Mouse (Mus musculus) hindbrain, embryonic 16.5 days (tissue): ENCODE data around the gene Stard10. TPM values are rescaled to one million over a fixed set of nuclear protein-coding genes. Genes with fewer than 3 reads are reported as not detected.

ENCODE experiments used
- ATAC-seq: fragments of 200-750 bp; cut with Nextera tagmentation; 2 replicates; pipeline ENCODE4 v1.8.0; 2017; ENCODE audit warnings: moderate TSS enrichment, moderate library complexity
- H3K27ac ChIP-seq: fragments of 300-500 bp; sonication (generic); 2 replicates; pipeline ENCODE4 v1.5.1; 2014; ENCODE audit warnings: low read depth, mild to moderate bottlenecking, control low read depth, low read length, moderate library complexity
- H3K27me3 ChIP-seq: fragments of 300-500 bp; sonication (generic); replicated peaks from 2 replicates; pipeline ENCODE4 v1.6.1; 2014; ENCODE audit warnings: low read length; ENCODE audit not compliant: control insufficient read depth, insufficient read depth
- H3K36me3 ChIP-seq: fragments of 300-500 bp; sonication (generic); 2 replicates; pipeline ENCODE4 v1.6.1; 2014; ENCODE audit warnings: mild to moderate bottlenecking, low read length, moderate library complexity, mixed read lengths; ENCODE audit not compliant: control insufficient read depth, insufficient read depth
- H3K4me1 ChIP-seq: fragments of 300-500 bp; sonication (generic); 2 replicates; pipeline ENCODE4 v1.6.1; 2014; ENCODE audit warnings: low read depth, low read length; ENCODE audit not compliant: control insufficient read depth, insufficient read depth
- H3K4me2 ChIP-seq: fragments of 300-500 bp; sonication (generic); 2 replicates; pipeline ENCODE4 v1.6.1; 2014; ENCODE audit warnings: mild to moderate bottlenecking, low read length, control low read depth, moderate library complexity
- H3K4me3 ChIP-seq: fragments of 300-500 bp; sonication (generic); 2 replicates; pipeline ENCODE4 v1.5.1; 2014; ENCODE audit warnings: mild to moderate bottlenecking, low read length, control low read depth, moderate library complexity
- H3K9ac ChIP-seq: fragments of 300-500 bp; sonication (generic); 2 replicates; pipeline ENCODE4 v1.6.1; 2014; ENCODE audit warnings: low read depth, mild to moderate bottlenecking, control low read depth, low read length, moderate library complexity
- H3K9me3 ChIP-seq: fragments of 300-500 bp; sonication (generic); 2 replicates; pipeline ENCODE4 v1.6.1; 2014; ENCODE audit warnings: mild to moderate bottlenecking, low read length, moderate library complexity; ENCODE audit not compliant: control insufficient read depth
- WGBS: fragments of 180-500 bp; shearing (Covaris S2); extraction: QIAGEN DNeasy Blood & Tissue Kit; methylation state at CpG from one replicate; pipeline ENCODE4 v1.1.7; 2014; 5-methylcytosine and 5-hydroxymethylcytosine counted together
- polyA plus RNA-seq: library from polyadenylated mRNA; unstranded; fragments of >200 nt; fragmentation: Nextera tagmentation; extraction: Ambion mirVana; gene quantifications from 2 replicates; pipeline ENCODE4 v1.2.1, GENCODE M21; 2015

Gene Stard10
- polyA plus RNA-seq = 11.9 and 13.8 TPM in 2 replicates

DNA sequence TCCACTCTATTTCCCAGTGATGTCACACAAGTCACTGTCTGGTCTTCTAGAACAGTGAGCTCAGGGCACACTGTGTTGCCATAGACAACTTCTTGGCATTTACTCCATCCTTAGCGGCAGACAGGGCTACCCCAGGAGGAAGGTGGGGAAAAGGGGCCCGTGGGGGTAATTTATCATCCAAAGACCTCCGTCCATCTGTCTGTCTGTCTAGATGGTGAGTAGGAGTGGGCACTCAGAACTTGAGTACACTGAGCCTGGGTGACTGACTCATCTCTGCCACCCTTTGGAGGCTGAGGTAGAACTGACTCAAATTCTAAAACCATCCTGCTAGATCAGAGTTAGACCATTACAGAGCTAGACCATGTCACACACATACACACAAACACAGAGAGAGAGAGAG lies at the start of gene Stard10:
Gene Stard10, plus strand, starts transcription at position 73 of the 400 bp plus-strand sequence.
- no peak within 1 kb of the TSS for H3K4me3 ChIP-seq
- 63% methylated on average over 3 of the region's 3 CpGs for WGBS
- H3K9me3 ChIP-seq = no peaks in the 10 kb centered on the region
- no peak for ATAC-seq
- peaks cover 2% of the 10 kb centered on the region; the same call in 1 of the 2 replicates for H3K27me3 ChIP-seq
- no peak within 1 kb of the TSS for H3K4me2 ChIP-seq
- no peaks in the 10 kb centered on the region for H3K36me3 ChIP-seq
- H3K27ac ChIP-seq = no peak within 1 kb of the TSS
- H3K4me1 ChIP-seq = peaks cover 12% of the 10 kb centered on the region
- no peak within 1 kb of the TSS for H3K9ac ChIP-seq

GRCm38 (mm10) chr7:101267457-101268259 lies 49.2 kb upstream of the Stard10 start:
- no peak overlapping the region for H3K4me2 ChIP-seq
- WGBS = 74% methylated on average over 3 of the region's 3 CpGs
- H3K36me3 ChIP-seq = peaks cover 3% of the 10 kb centered on the region; the same call in 1 of the 2 replicates
- H3K4me3 ChIP-seq = no peak overlapping the region
- no peaks in the 10 kb centered on the region for H3K27me3 ChIP-seq
- H3K9me3 ChIP-seq = no peaks in the 10 kb centered on the region
- H3K4me1 ChIP-seq = no peaks in the 10 kb centered on the region
- no peak overlapping the region for H3K27ac ChIP-seq
- no peak overlapping the region for H3K9ac ChIP-seq
- ATAC-seq = no peak

DNA sequence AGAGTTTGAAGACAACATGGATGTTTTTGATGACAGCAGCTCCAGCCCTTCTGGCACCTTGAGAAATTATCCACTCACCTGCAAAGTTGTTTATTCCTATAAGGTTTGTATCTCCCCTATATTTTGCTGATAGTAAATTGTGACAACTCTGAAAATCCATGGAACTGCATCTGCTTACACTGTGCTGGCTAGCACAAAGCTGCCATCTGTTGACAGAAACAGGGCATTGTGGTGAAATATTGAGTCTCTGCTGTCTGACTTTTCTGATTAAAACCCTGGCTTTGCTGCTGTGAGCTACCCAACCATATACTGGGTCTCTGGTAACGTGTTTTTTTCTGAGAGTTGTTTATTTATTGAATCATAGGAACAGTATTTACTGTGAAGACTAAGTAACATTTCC lies 45.3 kb upstream of the Stard10 start:
- no peaks in the 10 kb centered on the region for H3K4me1 ChIP-seq
- no peak overlapping the region for H3K9ac ChIP-seq
- H3K27me3 ChIP-seq = no peaks in the 10 kb centered on the region
- H3K4me2 ChIP-seq = no peak overlapping the region
- H3K36me3 ChIP-seq = peaks cover 13% of the 10 kb centered on the region
- 83% methylated on average over 1 of the region's 1 CpGs for WGBS
- no peaks in the 10 kb centered on the region for H3K9me3 ChIP-seq
- ATAC-seq = no peak
- H3K27ac ChIP-seq = no peak overlapping the region
- H3K4me3 ChIP-seq = no peak overlapping the region

DNA sequence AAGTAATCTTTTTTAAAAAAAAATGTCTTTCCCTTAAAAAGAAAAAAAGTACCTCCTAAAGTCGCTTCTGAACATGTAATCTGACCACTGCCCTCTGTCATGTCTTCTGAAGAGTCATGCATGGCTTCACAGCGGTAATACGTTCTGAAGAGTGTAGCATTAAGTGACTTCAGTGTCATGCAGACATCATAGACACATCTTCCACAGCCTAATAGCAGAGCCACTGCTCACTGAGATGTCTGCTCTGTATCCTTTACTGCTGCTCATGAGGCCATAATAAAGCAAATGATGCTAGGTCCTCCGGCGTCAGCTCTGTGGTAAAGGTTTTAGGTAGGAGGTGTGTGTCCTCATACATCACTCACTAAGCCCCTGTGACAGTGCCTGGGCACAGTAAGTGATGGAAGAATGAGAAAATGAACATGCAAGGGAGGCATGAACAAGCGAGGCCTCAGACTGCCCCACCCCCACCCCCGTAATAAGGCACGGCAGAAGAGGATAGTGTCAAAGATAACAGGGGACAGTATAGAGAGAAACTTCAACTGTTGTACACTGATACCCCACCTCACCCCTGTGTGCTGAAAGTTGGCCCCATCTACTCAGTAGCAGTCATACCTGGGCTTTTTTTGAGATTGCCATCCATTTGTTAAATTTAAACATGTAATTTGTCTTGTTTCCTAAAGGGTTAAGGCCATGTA lies 44.3 kb upstream of the Stard10 start:
- ATAC-seq = no peak
- Histone ChIP-seq H3K9ac (no peak overlapping the region), H3K9me3 (no peaks in the 10 kb centered on the region), H3K4me1 (no peaks in the 10 kb centered on the region), H3K36me3 (peaks cover 15% of the 10 kb centered on the region), H3K27me3 (no peaks in the 10 kb centered on the region), H3K4me3 (no peak overlapping the region), H3K4me2 (no peak overlapping the region), H3K27ac (no peak overlapping the region)
- WGBS = 87% methylated on average over 8 of the region's 8 CpGs

DNA sequence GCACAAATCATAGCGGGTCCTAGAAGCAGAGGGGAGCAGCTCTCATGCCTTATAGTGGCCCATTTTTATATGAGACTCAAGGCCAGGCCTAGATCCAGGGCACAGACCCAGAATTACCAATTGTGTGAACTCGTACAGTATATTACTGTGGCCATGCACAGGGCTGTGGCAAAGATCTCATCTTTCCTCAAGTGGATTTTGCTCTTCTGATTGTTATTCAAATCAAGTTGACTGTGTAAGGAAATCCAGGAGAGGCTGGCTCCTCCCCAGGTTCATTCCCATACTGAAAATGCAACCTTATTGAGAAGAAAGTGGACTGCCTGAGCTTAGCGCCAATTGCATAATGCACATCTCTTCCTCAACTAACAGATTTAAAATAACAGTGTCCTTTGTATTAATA lies 34.2 kb upstream of the Stard10 start:
- Histone ChIP-seq H3K27ac (no peak overlapping the region), H3K4me3 (no peak overlapping the region), H3K36me3 (peaks cover 36% of the 10 kb centered on the region), H3K4me2 (no peak overlapping the region), H3K9me3 (no peaks in the 10 kb centered on the region), H3K4me1 (no peaks in the 10 kb centered on the region), H3K27me3 (no peaks in the 10 kb centered on the region), H3K9ac (no peak overlapping the region)
- 86% methylated on average over 3 of the region's 3 CpGs for WGBS
- no peak for ATAC-seq

DNA sequence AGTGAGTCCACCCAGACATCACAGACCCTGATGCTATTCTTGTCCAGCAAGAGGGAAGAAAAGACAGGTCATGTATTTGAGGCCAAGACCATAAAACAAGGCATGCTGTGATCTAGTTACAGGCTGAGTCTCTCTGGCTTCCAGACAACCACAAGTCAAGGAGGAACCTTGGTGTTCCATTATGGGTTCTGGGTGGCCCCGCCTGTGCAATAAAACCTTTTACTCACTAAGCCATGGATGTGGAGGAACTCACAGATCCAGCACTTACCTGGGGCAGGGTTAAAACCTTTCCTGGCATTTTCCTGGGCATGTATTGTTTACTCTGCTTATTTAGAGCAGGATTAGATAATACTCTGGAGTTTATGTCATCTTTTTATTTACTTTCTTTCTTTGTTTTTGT lies 32.4 kb upstream of the Stard10 start:
- H3K4me2 ChIP-seq = no peak overlapping the region
- no peaks in the 10 kb centered on the region for H3K4me1 ChIP-seq
- WGBS = 100% methylated on average over 1 of the region's 1 CpGs
- H3K9me3 ChIP-seq = no peaks in the 10 kb centered on the region
- peaks cover 30% of the 10 kb centered on the region for H3K36me3 ChIP-seq
- H3K27ac ChIP-seq = no peak overlapping the region
- no peak for ATAC-seq
- no peak overlapping the region for H3K9ac ChIP-seq
- H3K4me3 ChIP-seq = no peak overlapping the region
- no peaks in the 10 kb centered on the region for H3K27me3 ChIP-seq

DNA sequence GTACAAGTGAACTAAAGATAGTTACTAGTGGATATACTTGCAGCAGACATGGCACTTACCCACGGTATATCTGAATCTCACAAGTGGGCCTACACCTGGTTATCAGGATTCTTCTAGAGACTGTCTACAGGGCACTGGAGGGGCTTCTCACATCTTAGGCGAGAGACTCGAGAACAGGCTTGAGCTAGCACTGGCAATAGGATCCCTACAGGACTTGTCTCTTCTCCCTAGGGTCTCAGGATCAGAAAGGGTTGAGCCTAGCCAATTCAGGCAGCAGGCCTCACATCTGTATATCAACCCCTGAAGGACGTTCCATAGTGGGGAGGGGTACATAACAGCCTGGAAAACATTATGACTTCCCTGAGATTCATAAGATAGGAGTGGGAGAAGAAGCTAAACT lies 30.0 kb upstream of the Stard10 start:
- H3K9ac ChIP-seq = no peak overlapping the region
- no peaks in the 10 kb centered on the region for H3K27me3 ChIP-seq
- H3K4me2 ChIP-seq = no peak overlapping the region
- H3K36me3 ChIP-seq = peaks cover 26% of the 10 kb centered on the region
- no peaks in the 10 kb centered on the region for H3K4me1 ChIP-seq
- 85% methylated on average over 4 of the region's 4 CpGs for WGBS
- no peak overlapping the region for H3K4me3 ChIP-seq
- H3K9me3 ChIP-seq = no peaks in the 10 kb centered on the region
- no peak overlapping the region for H3K27ac ChIP-seq
- ATAC-seq = no peak

- H3K36me3 ChIP-seq = peaks cover 19% of the 10 kb centered on the region
- no peaks in the 10 kb centered on the region for H3K9me3 ChIP-seq
- no peak overlapping the region for H3K9ac ChIP-seq
- no peak overlapping the region for H3K4me3 ChIP-seq
- no peak overlapping the region for H3K4me2 ChIP-seq
- H3K4me1 ChIP-seq = no peaks in the 10 kb centered on the region
- 90% methylated on average over 2 of the region's 2 CpGs for WGBS
- no peak for ATAC-seq
- H3K27ac ChIP-seq = no peak overlapping the region
- H3K27me3 ChIP-seq = no peaks in the 10 kb centered on the region
Measured at GRCm38 (mm10) chr7:101287820-101288219, 29.1 kb upstream of the Stard10 start.

DNA sequence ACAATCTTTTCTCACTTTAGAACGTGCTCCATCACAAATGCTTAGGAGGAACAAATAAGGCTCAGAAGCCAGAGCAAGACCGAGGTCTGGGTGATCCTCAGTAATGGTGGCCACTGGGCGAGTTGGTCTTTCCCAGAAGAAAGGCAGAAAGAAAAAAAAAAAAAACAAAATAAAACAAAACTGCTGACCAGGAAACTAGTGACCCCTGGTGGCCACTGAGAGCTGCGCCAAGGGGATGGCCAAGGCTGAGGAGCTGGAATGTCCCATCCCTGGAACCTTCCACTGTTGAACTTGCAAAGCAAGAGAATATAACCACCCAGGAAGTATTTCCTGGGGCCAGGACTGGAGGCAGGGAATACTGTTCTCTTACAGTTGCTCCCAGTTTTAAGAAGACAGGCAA lies 28.4 kb upstream of the Stard10 start:
- Histone ChIP-seq H3K36me3 (peaks cover 15% of the 10 kb centered on the region), H3K4me1 (no peaks in the 10 kb centered on the region), H3K27me3 (no peaks in the 10 kb centered on the region), H3K4me2 (no peak overlapping the region), H3K9me3 (no peaks in the 10 kb centered on the region), H3K4me3 (no peak overlapping the region), H3K27ac (no peak overlapping the region), H3K9ac (no peak overlapping the region)
- no peak for ATAC-seq
- 36% methylated on average over 4 of the region's 4 CpGs for WGBS
